Mouse (Mus musculus) brain, embryonic 14.5 days (tissue): ENCODE results near the gene Arsb.

Source experiments
- CTCF ChIP-seq: fragments of 200-500 bp; IDR thresholded peaks from 2 replicates; pipeline ENCODE4 v1.5.1; 2012; ENCODE audit warnings: inconsistent platforms, mild to moderate bottlenecking, moderate library complexity, borderline replicate concordance; ENCODE audit not compliant: insufficient read depth, insufficient read length; ENCODE audit errors: extremely low read depth
- POLR2A ChIP-seq: fragments of 200-500 bp; IDR thresholded peaks from 2 replicates; pipeline ENCODE4 v1.6.1; 2012; ENCODE audit warnings: mild to moderate bottlenecking, inconsistent platforms, borderline replicate concordance; ENCODE audit not compliant: poor library complexity, insufficient read depth, insufficient read length, severe bottlenecking; ENCODE audit errors: extremely low read depth

GRCm38 (mm10) chr13:93854325-93854724, 82.9 kb downstream of the Arsb start:
- TF ChIP-seq CTCF (no peak), POLR2A (no peak)
